Mouse (Mus musculus) WW6 (cell line): ENCODE data around the gene Zfp956.
A peak's percentile ranks its signal among the peaks of the same experiment; 100 is the strongest.
"Not testable (repeated sequence)": the region's sequence is repeated elsewhere in the genome, so short reads cannot be mapped to it uniquely, and the experiment has no call there.

Experiments
- DNase-seq: peaks from one replicate; pipeline ENCODE4 v3.0.0-alpha.2; 2013; ENCODE audit warnings: low read depth, low spot score

The Zfp956 gene

GRCm38 (mm10) chr6:47968166-47968565, 15.0 kb downstream of the Zfp956 start:
- not testable (repeated sequence) for DNase-seq

- DNase-seq = no peak
Measured at GRCm38 (mm10) chr6:47974599-47974998, 21.4 kb downstream of the Zfp956 start.

- DNase-seq = peak; percentile 70
Measured at GRCm38 (mm10) chr6:47978897-47979368, 25.7 kb downstream of the Zfp956 start.

- no peak for DNase-seq
Measured at GRCm38 (mm10) chr6:47983936-47984335, 30.7 kb downstream of the Zfp956 start.

GRCm38 (mm10) chr6:47995661-47996060, 42.5 kb downstream of the Zfp956 start:
- no peak for DNase-seq

- DNase-seq = no peak
Measured at GRCm38 (mm10) chr6:48010727-48011126, 57.5 kb downstream of the Zfp956 start.
